Mouse (Mus musculus): ENCODE measurements around the gene Dpy19l3. TPM values are rescaled to one million over a fixed set of nuclear protein-coding genes. Genes with fewer than 3 reads are reported as not detected.

The Dpy19l3 gene
- 18.0 and 21.1 TPM in 2 replicates for polyA plus RNA-seq (2015; fragmentation: Nextera tagmentation; extraction: Ambion mirVana)

DNA sequence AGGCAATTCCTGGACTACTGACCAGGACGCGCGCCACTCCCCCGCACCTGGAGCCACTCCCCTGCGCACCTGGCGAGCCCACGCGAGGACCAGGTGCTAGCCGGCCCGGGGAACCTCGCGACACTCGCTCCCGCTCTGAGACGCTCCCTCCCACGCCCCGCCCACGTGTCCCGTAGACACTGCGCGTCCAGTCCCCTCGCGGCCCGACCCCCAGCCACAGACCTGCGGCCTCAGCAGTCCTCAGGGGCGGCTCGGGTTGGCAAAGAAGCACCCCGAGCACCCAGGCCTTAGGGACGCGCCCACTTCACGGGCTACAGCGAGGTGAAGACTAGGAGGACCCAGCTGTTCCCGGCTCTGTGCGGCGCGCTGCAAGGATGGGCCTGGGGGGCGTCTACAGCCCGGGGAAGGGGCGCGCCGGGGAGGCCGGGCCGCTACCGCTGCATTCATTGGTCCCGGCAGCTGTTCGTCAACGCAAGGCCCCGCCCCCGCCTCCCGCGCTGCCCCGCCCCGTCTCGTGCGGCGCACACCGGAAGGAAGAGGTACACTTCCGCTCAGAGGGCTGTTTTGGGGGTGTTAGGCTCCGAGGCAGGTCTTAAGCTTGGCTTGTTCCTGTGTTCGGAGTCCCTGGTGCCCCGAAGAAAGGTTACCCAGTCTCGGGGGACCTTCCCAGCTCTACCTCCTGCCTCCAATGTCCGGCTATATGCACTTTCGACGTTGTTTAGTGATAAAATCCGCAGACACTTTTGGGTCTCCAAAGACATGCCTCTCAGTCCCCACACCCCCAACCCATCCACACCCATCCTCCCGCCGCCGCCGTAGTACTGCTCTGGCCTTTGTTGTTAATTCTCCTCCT lies at the start of gene Dpy19l3:
Gene Dpy19l3 (minus strand): TSS at position 422 of the 853 bp plus-strand sequence.
- ATAC-seq (ENCODE audit: insufficient read depth, low FRiP score) = peak; percentile 97
- H3K4me1 ChIP-seq (ENCODE audit: control insufficient read depth, insufficient read depth, low read length) = peaks cover 8% of the 10 kb centered on the region
- no peaks in the 10 kb centered on the region for H3K9me3 ChIP-seq (replicated peaks; ENCODE audit: control insufficient read depth, low read length)
- peak within 1 kb of the TSS; percentile 76 for H3K9ac ChIP-seq (ENCODE audit: low read length)
- H3K27ac ChIP-seq (ENCODE audit: low read length) = peak within 1 kb of the TSS; percentile 9; the same call in 1 of the 2 replicates
- H3K4me2 ChIP-seq (ENCODE audit: low read depth, low read length) = peak within 1 kb of the TSS; percentile 97
- under 1% methylated on average over 70 of the region's 70 CpGs for WGBS
- H3K36me3 ChIP-seq (ENCODE audit: control insufficient read depth, insufficient read depth, low read length) = peaks cover 3% of the 10 kb centered on the region; the same call in 1 of the 2 replicates
- H3K27me3 ChIP-seq (ENCODE audit: control insufficient read depth, insufficient read depth, low read length) = no peaks in the 10 kb centered on the region
- peak within 1 kb of the TSS; percentile 66 for H3K4me3 ChIP-seq (replicated peaks; ENCODE audit: low read length)

DNA sequence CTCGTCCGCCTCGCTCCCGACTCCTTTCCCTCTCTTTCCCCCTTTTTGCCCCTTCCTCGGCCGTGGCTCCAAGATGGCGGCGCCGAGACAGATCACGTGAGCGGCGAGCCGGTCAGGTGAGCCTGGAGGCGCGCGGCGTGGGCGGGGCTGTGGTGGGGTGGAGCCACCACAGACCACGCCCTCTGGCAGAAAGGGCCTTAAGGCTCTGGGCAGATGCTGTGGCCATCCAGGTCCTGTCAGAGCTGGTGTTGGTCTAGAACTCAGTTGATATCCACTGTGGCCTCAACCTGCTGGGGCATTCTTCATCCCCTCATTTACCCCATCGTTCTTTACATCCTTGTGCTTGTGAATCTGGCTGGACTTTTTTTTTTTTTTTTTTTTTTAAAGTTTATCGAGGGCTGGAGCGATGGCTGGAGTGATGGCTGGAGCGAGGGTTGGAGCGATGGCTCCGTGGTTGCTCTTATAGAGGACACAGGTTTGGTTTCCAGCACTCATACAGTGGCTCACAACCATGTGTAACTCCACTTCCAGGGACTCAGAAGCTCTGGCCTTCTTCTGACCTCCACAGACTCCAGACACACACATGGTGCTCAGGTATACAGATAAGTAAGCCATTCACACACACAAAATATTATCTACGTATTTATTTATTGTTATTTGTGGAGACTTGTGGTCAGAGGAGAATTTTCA lies 48.8 kb upstream of the Dpy19l3 start, which contains the start of gene Zfp507:
Gene Zfp507 (minus strand): TSS at position 98 of the 690 bp plus-strand sequence.
- Histone ChIP-seq H3K4me2 (ENCODE audit: low read depth, low read length) (peak within 1 kb of the TSS; percentile 84), H3K9me3 (replicated peaks; ENCODE audit: control insufficient read depth, low read length) (no peaks in the 10 kb centered on the region), H3K27me3 (ENCODE audit: control insufficient read depth, insufficient read depth, low read length) (no peaks in the 10 kb centered on the region), H3K36me3 (ENCODE audit: control insufficient read depth, insufficient read depth, low read length) (peaks cover 13% of the 10 kb centered on the region; the same call in 1 of the 2 replicates), H3K4me1 (ENCODE audit: control insufficient read depth, insufficient read depth, low read length) (peaks cover 5% of the 10 kb centered on the region; the same call in 1 of the 2 replicates), H3K9ac (ENCODE audit: low read length) (peak within 1 kb of the TSS; percentile 99), H3K4me3 (replicated peaks; ENCODE audit: low read length) (peak within 1 kb of the TSS; percentile 90), H3K27ac (ENCODE audit: low read length) (peak within 1 kb of the TSS; percentile 81)
- 20% methylated on average over 26 of the region's 26 CpGs for WGBS
- ATAC-seq (ENCODE audit: insufficient read depth, low FRiP score) = peak; percentile 98

DNA sequence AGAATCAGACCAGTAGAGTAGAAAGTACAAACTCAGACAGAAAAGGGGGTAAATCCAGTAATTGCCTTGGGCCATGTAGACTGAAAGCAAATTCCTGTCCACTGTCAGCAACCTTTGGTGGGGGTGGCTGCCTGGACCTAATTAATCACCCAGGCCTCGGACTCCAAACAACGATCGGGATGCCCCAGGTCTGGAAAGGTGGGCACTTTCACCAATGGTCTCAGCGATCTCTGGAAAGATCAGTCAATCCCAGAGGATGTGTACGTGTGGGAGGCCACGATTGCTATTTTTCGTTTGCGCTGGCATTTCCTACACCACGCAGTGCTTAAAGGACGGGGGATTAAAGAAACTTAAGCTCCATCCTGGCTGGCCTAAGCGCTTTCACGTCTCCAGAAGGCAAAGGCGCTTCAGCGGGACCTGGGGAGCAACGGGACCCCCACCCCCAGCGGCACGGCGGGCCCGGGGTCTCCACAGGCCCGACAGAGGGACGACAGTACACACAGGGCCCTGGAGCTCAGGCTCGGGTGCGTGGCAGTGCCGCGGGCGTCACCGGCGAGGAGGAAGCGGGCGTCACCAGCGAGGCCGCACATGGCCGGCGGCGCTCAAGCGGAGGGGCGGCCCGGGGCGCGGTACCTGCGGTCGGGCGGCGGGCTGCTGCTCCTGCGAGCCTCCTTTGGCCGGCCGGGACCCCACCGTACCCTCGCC lies 48.1 kb upstream of the Dpy19l3 start:
- H3K27ac ChIP-seq (ENCODE audit: low read length) = peak overlapping the region; percentile 81
- peak overlapping the region; percentile 99 for H3K9ac ChIP-seq (ENCODE audit: low read length)
- peak overlapping the region; percentile 90 for H3K4me3 ChIP-seq (replicated peaks; ENCODE audit: low read length)
- H3K36me3 ChIP-seq (ENCODE audit: control insufficient read depth, insufficient read depth, low read length) = peaks cover 13% of the 10 kb centered on the region; the same call in 1 of the 2 replicates
- peak overlapping the region; percentile 84 for H3K4me2 ChIP-seq (ENCODE audit: low read depth, low read length)
- WGBS = 0% methylated on average over 49 of the region's 49 CpGs
- ATAC-seq (ENCODE audit: insufficient read depth, low FRiP score) = peak; percentile 91
- H3K4me1 ChIP-seq (ENCODE audit: control insufficient read depth, insufficient read depth, low read length) = peaks cover 5% of the 10 kb centered on the region; the same call in 1 of the 2 replicates
- H3K27me3 ChIP-seq (ENCODE audit: control insufficient read depth, insufficient read depth, low read length) = no peaks in the 10 kb centered on the region
- H3K9me3 ChIP-seq (replicated peaks; ENCODE audit: control insufficient read depth, low read length) = no peaks in the 10 kb centered on the region

DNA sequence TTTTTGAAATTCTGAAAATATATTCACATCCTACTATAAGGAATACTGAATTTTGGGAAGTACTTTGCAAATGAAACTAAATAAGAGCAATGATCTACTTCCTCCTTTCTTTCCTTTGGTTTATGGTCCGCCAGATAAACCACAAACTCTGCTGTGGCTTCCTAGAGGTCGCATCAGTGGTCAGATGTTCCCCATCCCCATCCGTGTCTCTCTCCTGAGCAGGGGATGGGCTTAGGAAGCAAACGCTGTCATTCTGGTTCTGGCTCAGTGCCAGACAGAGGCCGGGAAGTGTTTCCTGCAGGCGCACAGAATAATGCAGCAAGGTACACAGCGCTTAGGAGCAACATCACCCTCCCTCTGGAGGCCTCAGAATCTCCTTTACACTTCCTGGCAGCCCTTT lies 41.9 kb upstream of the Dpy19l3 start:
- Histone ChIP-seq H3K9me3 (replicated peaks; ENCODE audit: control insufficient read depth, low read length) (no peaks in the 10 kb centered on the region), H3K4me3 (replicated peaks; ENCODE audit: low read length) (no peak overlapping the region), H3K27me3 (ENCODE audit: control insufficient read depth, insufficient read depth, low read length) (no peaks in the 10 kb centered on the region), H3K27ac (ENCODE audit: low read length) (no peak overlapping the region), H3K4me2 (ENCODE audit: low read depth, low read length) (no peak overlapping the region), H3K9ac (ENCODE audit: low read length) (no peak overlapping the region), H3K4me1 (ENCODE audit: control insufficient read depth, insufficient read depth, low read length) (peaks cover 5% of the 10 kb centered on the region; the same call in 1 of the 2 replicates), H3K36me3 (ENCODE audit: control insufficient read depth, insufficient read depth, low read length) (peaks cover 29% of the 10 kb centered on the region)
- no peak for ATAC-seq (ENCODE audit: insufficient read depth, low FRiP score)
- 47% methylated on average over 7 of the region's 7 CpGs for WGBS

- Histone ChIP-seq H3K4me2 (ENCODE audit: low read depth, low read length) (no peak overlapping the region), H3K4me3 (replicated peaks; ENCODE audit: low read length) (no peak overlapping the region), H3K27me3 (ENCODE audit: control insufficient read depth, insufficient read depth, low read length) (no peaks in the 10 kb centered on the region), H3K27ac (ENCODE audit: low read length) (no peak overlapping the region), H3K9ac (ENCODE audit: low read length) (no peak overlapping the region), H3K36me3 (ENCODE audit: control insufficient read depth, insufficient read depth, low read length) (peaks cover 23% of the 10 kb centered on the region), H3K9me3 (replicated peaks; ENCODE audit: control insufficient read depth, low read length) (no peaks in the 10 kb centered on the region), H3K4me1 (ENCODE audit: control insufficient read depth, insufficient read depth, low read length) (0 out of 2 replicates have a peak, but pooled peaks cover 4% of the 10 kb centered on the region)
- no peak for ATAC-seq (ENCODE audit: insufficient read depth, low FRiP score)
- WGBS = 70% methylated on average over 12 of the region's 12 CpGs
These were observed 40.0 kb upstream of the Dpy19l3 start for GRCm38 (mm10) chr7:35794145-35794664.

DNA sequence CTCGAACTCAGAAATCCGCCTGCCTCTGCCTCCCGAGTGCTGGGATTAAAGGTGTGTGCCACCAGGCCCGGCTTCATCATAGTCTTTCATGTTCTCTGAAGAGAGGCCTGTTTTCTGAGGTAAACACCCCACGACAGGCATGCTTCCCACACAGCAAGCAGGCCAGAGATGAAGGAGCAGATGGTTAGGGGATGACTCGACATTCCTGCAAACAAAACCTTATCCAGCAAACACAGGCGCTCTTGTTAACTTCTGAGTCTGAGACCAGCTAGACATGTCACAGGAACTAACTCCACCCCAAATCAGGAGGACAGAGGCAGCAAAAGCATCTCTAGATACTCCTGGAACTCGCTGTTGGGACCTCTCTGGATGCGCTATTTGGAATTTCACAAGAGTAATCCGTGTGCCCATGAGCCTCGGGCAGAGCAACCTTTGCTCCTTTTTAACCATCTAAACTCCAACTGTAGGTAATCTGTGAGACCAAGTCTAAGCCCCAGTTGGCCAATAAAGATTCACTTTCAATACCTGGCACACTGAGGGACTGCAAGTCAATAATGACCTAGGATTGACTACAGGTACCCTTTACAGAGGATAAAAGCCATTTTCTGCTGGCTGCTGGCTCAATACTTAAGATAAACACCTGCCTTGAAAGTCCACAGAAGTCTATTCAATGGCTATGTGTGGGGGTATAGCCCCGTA lies 38.0 kb upstream of the Dpy19l3 start:
- no peak overlapping the region for H3K4me3 ChIP-seq (replicated peaks; ENCODE audit: low read length)
- no peak overlapping the region for H3K9ac ChIP-seq (ENCODE audit: low read length)
- H3K27me3 ChIP-seq (ENCODE audit: control insufficient read depth, insufficient read depth, low read length) = no peaks in the 10 kb centered on the region
- no peak overlapping the region for H3K27ac ChIP-seq (ENCODE audit: low read length)
- peaks cover 25% of the 10 kb centered on the region for H3K36me3 ChIP-seq (ENCODE audit: control insufficient read depth, insufficient read depth, low read length)
- no peak for ATAC-seq (ENCODE audit: insufficient read depth, low FRiP score)
- no peak overlapping the region for H3K4me2 ChIP-seq (ENCODE audit: low read depth, low read length)
- 0 out of 2 replicates have a peak, but pooled peaks cover 4% of the 10 kb centered on the region for H3K4me1 ChIP-seq (ENCODE audit: control insufficient read depth, insufficient read depth, low read length)
- 74% methylated on average over 12 of the region's 12 CpGs for WGBS
- H3K9me3 ChIP-seq (replicated peaks; ENCODE audit: control insufficient read depth, low read length) = no peaks in the 10 kb centered on the region

GRCm38 (mm10) chr7:35790926-35791325 lies 36.7 kb upstream of the Dpy19l3 start:
- Histone ChIP-seq H3K27me3 (ENCODE audit: control insufficient read depth, insufficient read depth, low read length) (no peaks in the 10 kb centered on the region), H3K4me3 (replicated peaks; ENCODE audit: low read length) (no peak overlapping the region), H3K27ac (ENCODE audit: low read length) (no peak overlapping the region), H3K9me3 (replicated peaks; ENCODE audit: control insufficient read depth, low read length) (no peaks in the 10 kb centered on the region), H3K9ac (ENCODE audit: low read length) (no peak overlapping the region), H3K4me2 (ENCODE audit: low read depth, low read length) (no peak overlapping the region), H3K4me1 (ENCODE audit: control insufficient read depth, insufficient read depth, low read length) (no peaks in the 10 kb centered on the region), H3K36me3 (ENCODE audit: control insufficient read depth, insufficient read depth, low read length) (peaks cover 31% of the 10 kb centered on the region)
- no peak for ATAC-seq (ENCODE audit: insufficient read depth, low FRiP score)
- WGBS = 74% methylated on average over 8 of the region's 8 CpGs

- no peaks in the 10 kb centered on the region for H3K27me3 ChIP-seq (ENCODE audit: control insufficient read depth, insufficient read depth, low read length)
- ATAC-seq (ENCODE audit: insufficient read depth, low FRiP score) = no peak
- peaks cover 30% of the 10 kb centered on the region for H3K36me3 ChIP-seq (ENCODE audit: control insufficient read depth, insufficient read depth, low read length)
- H3K9me3 ChIP-seq (replicated peaks; ENCODE audit: control insufficient read depth, low read length) = no peaks in the 10 kb centered on the region
- no peaks in the 10 kb centered on the region for H3K4me1 ChIP-seq (ENCODE audit: control insufficient read depth, insufficient read depth, low read length)
- 81% methylated on average over 8 of the region's 8 CpGs for WGBS
- H3K4me3 ChIP-seq (replicated peaks; ENCODE audit: low read length) = no peak overlapping the region
- H3K27ac ChIP-seq (ENCODE audit: low read length) = no peak overlapping the region
- H3K4me2 ChIP-seq (ENCODE audit: low read depth, low read length) = no peak overlapping the region
- no peak overlapping the region for H3K9ac ChIP-seq (ENCODE audit: low read length)
These were observed 35.9 kb upstream of the Dpy19l3 start for GRCm38 (mm10) chr7:35790201-35790600.
